Mouse (Mus musculus): ENCODE data around the gene Stmn3. TPM values are rescaled to one million over a fixed set of nuclear protein-coding genes. Genes with fewer than 3 reads are reported as not detected.
"Not testable (repeated sequence)": the region's sequence is repeated elsewhere in the genome, so short reads cannot be mapped to it uniquely, and the experiment has no call there.

Stmn3 gene
- total RNA-seq (2021), result under 1 TPM in 1 of 2 experiments, not detected in 1; 0.31 TPM
- long read RNA-seq, experiment 1, result 0 reads
- long read RNA-seq, experiment 2, partial matches to known transcripts, result 0 of 1 reads
- long read RNA-seq, experiment 2, other reads (novel, unspliced or antisense), result 1 of 1 reads

DNA sequence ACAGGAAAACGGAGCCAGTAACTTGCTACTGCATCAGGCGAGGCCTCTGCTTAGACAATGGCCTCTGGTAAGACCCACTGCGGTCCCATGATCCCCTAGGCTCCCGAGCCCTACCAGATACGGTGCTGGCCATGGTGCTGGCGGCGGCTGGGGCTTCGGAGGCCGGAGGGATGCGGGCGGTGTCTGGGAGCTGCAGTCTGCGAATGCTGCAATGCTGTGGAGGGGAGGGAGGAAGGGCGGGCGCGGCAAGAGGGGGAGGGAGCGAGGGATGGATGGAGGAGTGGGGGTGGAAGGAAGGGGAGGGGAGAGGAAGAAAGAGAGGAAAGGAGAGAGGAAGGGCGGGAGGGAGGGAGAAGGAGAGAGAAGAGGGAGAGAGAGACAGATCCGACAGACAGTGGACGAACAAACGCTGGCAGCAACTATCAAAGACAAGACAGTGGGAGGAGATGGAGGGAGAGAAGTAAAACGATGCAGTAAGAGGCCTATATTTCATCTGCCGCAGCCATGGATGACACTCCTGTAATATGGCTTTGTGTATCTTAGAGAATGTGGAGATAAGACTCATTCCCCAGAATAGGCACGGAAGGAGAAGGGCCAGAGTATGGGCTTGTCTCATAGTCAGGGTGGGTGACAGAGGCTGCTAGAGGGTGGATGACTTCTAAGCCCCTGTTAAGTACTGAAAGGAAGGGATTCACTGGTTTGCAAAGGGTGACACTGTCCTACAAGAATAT, at the start of gene Stmn3:
Stmn3 (minus strand) TSS at position 421 of the 731 bp plus-strand sequence.
- DNase-seq, result peak in 1 of 2 experiments; percentile 15
- intact Hi-C loops (cut with DNase I), result no loop called here

DNA sequence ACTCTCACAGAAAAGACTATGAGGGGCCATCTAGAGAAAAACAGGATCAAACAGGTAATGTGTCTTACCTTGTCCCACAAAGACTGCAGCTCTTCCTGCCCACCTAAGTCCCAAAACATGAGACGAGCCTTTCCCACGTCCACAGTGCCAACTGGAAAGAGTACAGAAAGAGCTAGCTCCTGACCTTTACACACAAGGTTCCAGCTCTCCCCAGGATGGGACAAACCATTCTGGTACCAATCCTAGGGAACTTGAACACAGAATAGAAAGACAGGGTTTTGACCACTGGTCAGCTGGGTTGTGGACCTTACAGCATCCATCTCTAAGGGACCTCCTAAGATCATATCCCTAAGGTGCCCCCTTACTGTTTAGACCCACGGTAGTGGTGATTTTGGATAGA, 49.6 kb upstream of the Stmn3 start:
- intact Hi-C loops (cut with DNase I), result no loop called here
- DNase-seq, result no peak

DNA sequence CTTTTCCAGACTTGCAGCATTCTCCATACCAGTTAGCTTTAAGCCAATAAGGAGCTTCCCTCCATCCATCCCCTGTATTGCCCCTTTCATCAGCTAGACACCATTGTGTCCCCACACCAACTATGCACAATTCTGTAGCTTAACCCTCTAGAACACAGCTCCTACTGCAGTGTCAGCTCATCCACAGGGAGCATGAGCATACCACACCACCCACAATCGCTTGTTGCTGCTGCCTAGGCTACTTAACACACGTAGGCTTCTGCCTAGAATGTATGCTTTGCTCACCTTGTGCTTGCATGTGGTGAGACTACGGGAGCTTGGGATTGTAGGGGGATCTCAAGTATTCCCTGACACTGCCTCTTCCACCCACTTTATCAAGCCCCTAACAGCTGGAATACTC, 42.5 kb upstream of the Stmn3 start:
- intact Hi-C loops (cut with DNase I), result no loop called here
- DNase-seq, result no peak

DNA sequence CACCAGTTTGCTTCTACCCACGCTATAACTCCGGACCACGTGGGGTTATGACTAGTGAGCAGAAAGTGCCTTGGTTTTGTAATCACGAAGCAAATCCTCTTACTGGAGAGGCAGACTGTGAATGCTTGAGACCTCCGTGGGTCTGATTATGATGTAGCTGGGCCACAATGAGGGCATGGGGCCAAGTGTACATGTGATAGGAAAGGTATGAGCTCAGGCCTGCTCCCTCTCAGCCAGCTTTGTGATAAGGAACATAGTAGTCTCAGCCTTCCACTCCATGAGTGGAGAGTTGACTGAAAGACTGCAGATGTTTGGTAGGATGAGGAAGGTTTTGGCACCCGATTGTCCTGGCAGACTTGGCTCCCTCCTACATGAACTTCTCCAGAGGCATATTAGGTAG, 28.5 kb upstream of the Stmn3 start:
- intact Hi-C loops (cut with DNase I), result no loop called here
- DNase-seq, result no peak

DNA sequence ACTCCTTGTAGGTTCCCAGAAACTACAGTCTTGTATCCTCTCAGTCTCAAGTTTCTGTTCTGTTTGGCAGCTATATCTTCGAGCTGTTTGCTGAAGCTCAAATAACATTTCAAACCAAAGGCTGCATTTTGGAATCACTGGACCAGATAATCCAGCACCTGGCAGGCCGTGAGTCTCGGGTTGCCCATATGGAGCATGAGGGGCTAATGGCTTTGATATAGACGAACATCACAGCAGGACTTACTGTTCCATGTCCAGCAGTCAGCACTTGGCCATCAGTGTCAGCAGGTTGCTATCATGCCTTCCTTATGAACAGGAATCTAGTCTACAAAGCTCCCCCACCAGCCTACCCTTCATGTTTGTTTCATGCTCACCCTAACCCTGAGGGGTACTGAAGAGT, 26.1 kb upstream of the Stmn3 start:
- DNase-seq, result no peak
- intact Hi-C loops (cut with DNase I), result no loop called here

DNA sequence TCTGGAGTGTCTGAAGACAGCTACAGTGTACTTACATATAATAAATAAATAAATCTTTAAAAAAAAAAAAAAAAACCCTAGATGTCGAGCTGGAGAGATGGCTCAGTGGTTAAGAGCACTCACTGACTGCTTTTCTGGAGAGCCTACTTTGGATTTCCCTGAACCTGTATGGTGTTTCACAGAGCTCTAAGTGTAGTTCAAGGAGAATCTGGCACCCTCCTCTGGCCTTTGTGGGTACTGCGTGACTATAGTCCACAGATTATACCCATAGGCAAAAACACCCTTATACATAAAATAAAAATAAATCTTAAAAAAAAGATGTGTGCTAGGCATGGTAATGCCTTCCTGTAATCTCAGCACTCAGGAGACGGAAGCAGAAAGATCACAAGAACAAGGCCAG, 19.7 kb upstream of the Stmn3 start:
- DNase-seq, result peak; percentile 48 to 60
- intact Hi-C loops (cut with DNase I), result loop anchor here (1.0 kb wide), 1 partner anchor 149 kb away; no protein-coding TSS in a partner anchor

DNA sequence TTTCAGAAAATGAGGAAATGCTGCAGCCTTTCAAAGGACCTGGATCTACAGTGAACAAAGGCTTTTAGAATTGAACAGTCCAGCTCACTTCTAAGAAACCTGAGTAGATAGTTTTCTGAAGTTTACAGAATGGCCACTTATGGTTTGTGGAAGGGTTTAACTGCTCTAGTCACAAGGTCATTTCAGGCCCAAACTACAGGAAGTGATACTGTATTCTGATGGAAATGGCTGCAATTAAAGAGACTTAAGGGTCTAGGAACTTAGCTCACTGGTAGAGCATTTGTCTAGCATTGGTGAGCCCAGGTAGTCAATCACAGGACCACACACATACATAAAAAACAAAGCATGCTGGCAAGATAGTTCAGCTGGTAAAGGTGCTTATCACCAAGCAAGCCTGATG, 18.2 kb upstream of the Stmn3 start:
- intact Hi-C loops (cut with DNase I), result no loop called here
- DNase-seq, result no peak

DNA sequence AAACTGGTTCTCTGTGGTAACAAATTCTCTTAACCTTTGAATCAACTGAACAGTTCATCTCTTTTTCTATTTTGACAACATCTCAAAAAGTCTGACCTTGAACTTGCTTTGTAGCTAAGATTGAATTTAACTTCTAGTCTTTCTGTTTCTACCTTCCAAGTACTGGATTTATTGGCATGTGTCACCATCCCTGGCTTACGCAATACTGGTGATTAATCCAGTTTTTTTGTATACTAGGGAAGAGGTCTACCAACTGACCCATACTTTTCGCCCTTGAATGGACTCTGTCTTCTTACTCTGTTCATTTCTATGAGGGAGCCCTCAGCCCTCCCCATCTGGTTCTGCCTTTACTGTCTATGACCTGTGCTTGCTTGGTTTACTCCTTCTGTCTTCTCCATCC, 11.8 kb upstream of the Stmn3 start:
- intact Hi-C loops (cut with DNase I), result no loop called here
- no peak for DNase-seq

DNA sequence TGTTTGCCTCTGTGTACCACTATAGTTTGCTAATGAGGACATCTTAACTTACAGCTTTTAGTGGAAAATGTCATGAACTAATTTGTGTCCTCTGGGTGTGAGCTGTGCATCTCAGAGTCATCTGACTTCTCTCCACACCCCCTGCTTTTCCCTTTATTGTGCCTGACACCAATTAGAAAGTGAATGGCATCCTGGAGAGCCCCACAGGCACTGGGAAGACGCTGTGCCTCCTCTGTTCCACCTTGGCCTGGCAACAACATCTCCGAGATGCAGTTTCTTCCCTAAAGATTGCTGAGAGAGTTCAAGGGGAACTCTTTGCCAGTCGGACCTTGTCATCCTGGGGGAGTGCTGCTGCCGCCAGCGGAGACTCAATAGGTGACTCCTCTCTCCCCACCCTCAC, 7.8 kb upstream of the Stmn3 start:
- DNase-seq, result no peak
- intact Hi-C loops (cut with DNase I), result no loop called here

DNA sequence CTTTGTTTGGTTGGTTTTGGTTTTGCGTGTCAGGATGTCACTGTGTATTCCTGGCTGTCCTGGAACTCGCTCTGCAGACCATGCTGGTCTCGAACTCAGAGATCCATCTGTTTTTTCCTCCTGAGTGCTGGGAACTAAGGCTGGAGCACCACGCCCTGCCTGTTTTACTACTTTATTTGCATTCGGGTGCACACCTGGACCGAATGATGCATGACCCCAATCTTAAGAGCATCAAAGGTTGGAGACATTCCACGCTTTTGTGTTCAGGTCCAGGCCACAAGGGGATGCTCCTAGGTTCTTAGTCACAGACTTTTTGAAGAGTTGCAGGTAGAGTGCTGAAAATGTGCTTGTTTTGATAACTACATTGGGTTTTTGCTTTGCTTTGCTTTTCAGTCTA, 5.8 kb upstream of the Stmn3 start:
- intact Hi-C loops (cut with DNase I), result no loop called here
- DNase-seq, result no peak

DNA sequence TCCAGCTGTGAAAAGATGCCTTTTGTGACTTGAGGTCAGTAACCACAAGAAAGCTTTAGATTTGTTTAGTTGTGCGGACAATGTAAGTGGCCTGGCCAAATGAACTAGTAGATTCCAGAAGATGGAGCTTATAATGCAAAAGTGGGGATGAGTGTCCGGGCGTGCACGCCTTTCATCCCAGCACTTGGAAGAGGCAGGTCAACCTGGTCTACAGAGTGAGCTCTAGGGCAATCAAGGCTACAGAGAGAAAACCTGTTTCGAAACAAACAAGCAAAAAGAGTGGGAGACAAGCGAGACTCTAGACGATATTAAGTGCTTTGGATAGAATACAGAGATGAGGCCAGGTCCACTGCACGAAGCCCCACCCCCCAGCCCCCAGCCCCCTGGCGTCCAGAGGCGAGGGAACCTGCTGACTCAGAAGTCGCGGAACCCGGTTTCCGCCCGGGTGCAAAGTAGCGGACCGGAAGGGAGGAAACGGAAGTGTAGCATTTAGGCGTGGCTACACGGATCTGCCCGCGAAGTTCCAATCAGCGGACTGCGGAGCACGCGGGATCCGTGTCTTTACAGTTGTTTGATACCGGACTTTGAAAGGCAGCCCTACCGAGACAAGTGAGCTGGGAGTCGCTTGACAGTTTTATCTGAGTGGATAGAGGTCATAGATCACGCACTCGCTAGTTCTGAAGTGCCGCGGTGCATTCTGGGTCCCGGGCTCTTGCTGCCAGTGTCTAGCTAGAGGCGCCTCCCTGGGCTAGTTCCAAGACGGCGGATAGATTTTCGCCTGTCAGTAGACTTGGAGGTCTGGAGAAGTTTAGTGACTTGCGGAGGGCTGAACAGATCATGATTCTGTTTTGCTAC, 5.2 kb upstream of the Stmn3 start, which contains the start of gene Rtel1:
Rtel1 (plus strand) TSS at position 492 of the 855 bp plus-strand sequence.
- peak; percentile 73 to 82 for DNase-seq
- intact Hi-C loops (cut with DNase I), result no loop called here

DNA sequence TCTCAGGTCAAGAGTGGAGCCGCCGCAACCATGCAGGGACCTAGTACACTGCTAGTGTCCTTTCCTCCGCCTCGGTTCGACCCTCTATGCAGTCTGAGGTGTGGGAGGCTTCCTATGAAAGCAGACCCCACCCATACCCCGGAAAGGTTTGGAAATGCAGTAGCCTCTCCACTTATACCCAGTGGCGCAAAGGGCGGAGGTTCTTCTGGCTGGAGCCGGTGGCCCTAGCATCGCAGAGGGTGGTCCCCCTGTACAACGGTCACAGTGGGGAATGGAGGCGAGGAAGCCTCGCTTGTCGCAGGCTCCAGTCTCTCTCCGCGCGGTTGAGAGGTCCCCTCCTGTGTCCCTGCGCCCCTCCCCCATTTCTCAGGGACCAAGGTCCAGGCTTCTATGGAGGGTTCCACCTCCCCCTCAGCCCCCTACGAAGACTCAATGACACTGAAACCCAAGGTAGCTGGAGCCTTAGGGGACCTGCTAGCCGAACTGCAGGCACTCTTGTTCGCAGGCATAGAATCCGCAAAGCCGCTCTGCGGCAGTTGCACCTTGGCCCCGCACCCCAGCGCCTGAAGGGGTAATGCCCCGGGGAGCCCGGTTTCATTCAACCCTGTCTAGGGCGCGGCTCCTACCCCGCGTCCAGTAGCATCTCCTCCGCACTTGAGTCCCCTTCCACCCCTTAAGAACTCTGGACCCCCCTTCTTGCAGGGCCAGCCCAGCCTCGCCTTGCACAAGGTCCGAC, 788 bp downstream of the Stmn3 start:
- no peak for DNase-seq
- intact Hi-C loops (cut with DNase I), result no loop called here

DNA sequence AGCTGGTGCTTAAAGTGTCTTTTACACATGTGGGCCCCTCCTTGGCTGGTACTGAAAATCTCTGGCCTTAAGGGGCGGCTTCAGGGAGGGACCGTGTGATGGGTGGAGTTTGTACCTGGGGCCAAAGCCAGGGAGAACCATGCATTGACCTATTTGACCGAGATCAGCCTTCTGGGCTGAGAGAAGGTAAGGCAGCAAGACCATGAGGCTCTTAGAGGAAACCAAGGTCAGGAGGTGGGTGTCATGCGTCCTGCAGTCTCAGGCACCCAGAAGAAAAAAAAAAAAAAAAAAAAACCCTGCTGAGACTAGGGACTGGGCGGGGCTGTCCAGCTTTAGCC, 1.3 kb downstream of the Stmn3 start:
- intact Hi-C loops (cut with DNase I), result no loop called here
- DNase-seq, result no peak

DNA sequence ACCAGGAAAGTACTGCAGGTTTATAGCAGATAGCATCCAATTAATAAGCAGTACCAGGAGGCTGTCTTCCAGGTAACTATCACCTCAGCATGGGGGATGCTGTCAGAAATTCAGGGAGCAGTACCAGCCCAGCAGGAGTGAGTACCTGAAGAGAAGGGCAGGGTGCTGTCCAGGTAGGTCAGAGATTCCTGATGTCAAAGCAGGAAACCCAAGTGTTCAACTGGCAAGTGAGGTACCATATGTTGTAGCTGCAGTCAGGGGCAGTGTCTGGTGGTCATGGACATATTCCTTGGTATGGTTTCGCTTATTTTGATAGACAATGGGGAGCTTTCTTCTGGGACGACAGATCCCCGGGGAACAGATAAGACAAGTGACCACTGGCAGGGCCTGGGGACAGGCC, 1.9 kb downstream of the Stmn3 start:
- intact Hi-C loops (cut with DNase I), result no loop called here
- no peak for DNase-seq

DNA sequence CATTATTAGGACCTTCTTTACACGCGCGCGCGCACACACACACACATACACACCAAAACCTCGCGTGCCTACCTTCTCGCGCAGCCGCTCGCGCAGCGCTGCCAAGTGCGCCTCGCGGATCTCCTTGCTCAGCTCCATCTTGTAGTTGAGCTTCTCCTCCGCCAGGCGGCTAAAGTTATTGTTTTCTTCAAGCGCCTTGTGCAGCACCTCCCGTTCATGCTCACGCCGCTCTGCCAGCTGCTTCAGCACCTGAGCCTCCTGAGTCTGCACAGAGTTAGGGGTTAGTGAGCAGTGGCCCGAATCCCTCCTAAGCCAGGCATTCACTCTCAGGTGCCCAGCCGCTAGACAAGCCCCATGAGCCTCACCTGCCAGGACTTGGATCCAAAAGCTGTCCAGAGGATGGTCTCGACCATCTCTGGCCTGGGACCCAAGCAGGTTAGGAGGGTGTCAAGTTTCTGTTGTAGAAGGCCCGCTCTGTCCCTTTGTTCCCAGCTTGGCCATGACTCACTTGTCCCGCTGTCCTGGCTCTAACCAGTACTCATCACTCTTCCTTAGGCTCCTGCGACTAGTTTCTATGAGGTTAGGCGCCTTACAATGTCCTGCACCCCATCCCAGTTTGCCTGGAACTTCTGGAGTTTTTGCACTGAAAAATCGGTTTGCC, 7.0 kb downstream of the Stmn3 start:
- intact Hi-C loops (cut with DNase I), result no loop called here
- DNase-seq, result no peak

DNA sequence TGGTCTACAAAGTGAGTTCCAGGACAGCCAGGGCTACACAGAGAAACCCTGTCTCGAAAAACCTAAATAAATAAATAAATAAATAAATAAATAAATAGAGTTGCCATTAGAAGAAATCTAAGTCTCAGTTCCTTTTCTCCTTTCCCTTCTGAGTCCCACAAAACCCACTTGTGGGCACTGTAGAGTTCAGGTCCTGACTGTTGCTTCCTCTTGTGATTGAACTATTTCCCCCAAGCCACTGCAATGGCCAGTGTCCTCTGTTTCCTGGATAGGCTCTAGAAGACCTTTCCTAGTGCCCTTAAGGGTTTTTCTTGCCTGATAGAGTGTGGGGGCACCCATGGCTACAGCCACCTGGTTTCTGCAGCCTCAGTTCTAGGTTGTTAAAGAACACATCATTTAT, 9.4 kb downstream of the Stmn3 start:
- DNase-seq, result no peak
- intact Hi-C loops (cut with DNase I), result no loop called here

DNA sequence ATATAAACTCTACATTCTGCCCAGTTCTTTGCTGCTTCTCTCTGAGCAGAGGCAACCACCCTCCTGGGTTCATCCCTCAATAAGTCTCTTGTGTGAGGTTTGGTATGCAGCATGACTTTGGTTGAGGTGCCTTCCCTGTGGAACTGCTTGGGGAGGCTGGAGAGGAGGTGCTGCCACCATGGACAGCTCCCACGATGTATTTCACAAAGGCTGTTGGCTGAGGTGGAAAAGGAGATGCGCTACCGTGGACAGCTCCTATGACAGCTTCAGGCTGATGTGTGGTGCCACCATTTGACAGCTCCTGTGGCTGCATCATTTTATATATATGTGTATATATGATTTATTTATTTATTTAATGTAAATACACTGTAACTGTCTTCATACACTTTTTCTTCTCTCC, 12.3 kb downstream of the Stmn3 start:
- DNase-seq, result no peak
- intact Hi-C loops (cut with DNase I), result no loop called here

DNA sequence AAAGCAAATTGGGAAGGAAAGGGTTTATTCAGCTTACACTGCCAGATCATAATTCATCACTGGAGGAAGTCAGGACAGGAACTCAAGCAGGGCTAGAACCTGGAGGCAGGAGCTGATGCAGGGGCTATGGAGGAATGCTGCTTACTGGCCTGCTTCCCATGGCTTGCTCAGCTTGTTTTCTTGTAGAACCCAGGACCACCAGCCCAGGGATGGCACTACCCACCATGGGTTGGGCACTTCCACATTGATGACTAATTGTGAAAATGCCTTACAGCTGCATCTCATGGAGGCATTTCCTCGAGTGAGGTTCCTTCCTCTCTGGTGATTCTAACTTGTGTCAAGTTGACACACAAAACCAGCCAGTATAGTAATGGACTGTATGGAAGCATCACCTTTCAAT, 23.4 kb downstream of the Stmn3 start:
- intact Hi-C loops (cut with DNase I), result no loop called here
- DNase-seq, result no peak

DNA sequence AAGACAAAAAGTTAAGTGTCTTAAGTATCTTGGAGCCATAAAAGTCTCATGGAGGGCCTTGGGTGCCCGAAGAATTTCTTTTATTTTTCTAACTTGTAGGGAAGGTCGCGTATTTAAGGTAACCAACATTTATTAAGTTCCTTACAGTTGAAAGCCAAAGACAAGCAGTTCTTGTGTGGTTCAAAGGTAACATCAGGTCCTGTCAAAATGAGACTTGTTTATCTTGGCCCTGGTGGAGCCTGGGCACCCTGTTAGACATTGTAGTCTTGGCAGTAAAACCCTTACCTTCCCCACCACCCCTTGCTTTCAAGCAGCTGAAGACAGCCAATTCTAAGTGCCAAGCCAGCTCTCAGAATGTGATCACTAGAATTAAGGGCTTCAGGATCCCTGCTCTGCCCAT, 25.6 kb downstream of the Stmn3 start:
- no peak for DNase-seq
- intact Hi-C loops (cut with DNase I), result no loop called here

DNA sequence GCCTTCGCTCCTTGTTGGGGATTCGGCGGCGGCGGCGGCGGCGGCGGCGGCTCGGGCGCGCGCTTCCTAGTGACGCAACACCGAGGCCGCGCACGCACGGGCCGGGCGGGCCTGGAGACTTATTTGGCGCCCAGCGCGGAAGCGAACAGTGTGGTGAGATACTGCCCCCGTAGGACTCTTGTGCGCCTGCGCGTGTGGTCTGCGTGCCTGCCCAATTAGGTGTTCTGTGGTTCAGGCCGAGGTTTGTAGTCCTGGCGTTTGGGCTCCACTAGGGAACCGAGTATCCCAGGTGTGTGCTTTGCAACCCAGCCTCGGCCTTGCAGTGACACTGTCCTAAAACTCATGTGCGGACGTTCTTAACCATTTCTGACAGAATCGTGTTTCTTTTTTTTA, 26.3 kb downstream of the Stmn3 start, which contains the start of gene Gmeb2:
Gmeb2 (minus strand) TSS at position 78 of the 393 bp plus-strand sequence.
- DNase-seq, result peak; percentile 86 to 93
- intact Hi-C loops (cut with DNase I), result not testable (repeated sequence)
